Mouse (Mus musculus): ENCODE results near the gene Hist1h2br.
"Not testable (repeated sequence)": the region's sequence is repeated elsewhere in the genome, so short reads cannot be mapped to it uniquely, and the experiment has no call there.

Gene Hist1h2br

GRCm38 (mm10) chr13:21846356-21846755, 12.8 kb downstream of the Hist1h2br start:
- not testable (repeated sequence) for DNase-seq (ENCODE audit: low spot score)

DNA sequence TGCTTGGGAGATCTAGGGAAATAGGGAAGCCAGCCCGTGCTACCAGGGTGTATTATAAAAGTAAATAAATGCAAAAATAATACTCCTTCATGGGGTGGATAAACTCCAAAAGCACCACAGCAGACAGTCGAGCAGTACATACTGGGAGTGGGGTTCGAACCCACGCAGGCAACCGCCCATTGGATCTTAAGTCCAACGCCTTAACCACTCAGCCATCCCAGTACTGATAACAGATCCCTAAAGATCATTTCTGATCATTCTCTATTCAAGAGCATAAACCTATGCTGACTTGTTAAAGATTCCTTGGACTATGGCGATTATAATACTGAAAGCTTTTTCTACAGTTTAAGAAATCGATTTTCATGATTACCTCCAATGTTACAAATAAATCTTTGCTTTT, 14.3 kb downstream of the Hist1h2br start:
- DNase-seq (ENCODE audit: low spot score): no peak

DNA sequence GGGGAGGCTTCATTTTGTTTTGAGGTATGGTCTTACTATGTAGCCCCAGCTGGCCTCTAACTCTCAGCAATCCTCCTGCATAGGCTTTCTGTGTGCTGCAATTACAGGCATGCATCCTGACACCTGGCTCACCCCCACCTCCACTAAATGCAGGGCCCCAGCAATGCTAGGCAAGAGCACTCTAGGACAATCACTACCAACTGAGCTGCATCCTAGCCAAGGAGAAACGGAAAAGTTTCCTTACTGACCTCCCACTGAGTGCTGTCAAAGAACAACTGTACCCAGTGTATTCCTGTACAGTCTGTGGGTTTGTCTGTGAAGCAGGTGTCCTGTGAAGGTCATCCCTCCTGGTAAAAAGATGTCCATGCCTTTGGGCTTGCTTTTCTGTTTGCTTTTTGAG, 17.2 kb downstream of the Hist1h2br start:
- not testable (repeated sequence) for DNase-seq (ENCODE audit: low spot score)

GRCm38 (mm10) chr13:21852215-21852945, 18.8 kb downstream of the Hist1h2br start:
- no peak for DNase-seq (ENCODE audit: low spot score)

- peak; percentile 83 for DNase-seq (ENCODE audit: low spot score)
These were observed 21.6 kb downstream of the Hist1h2br start for GRCm38 (mm10) chr13:21855146-21855545.

DNA sequence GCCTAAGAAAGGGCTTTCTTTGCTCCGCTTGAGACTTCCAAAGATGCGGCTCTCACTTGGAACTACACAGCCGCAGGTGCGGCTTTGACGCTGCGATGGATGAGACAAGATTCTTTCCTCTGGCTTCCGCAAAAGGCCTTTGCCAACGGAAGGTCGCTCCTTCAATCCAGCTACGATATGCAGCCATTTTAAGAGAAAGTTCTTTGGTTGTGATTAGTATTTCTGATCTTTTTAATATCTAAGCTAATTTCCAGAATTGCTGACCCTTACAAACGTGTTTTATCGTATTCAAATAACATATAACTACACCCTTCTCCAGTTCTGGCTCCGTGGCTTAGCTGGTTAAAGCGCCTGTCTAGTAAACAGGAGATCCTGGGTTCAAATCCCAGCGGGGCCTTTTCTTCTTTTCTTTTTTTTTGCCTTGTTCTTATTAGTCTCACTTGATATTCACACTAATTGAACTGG, 22.2 kb downstream of the Hist1h2br start:
- DNase-seq (ENCODE audit: low spot score): peak; percentile 83

DNA sequence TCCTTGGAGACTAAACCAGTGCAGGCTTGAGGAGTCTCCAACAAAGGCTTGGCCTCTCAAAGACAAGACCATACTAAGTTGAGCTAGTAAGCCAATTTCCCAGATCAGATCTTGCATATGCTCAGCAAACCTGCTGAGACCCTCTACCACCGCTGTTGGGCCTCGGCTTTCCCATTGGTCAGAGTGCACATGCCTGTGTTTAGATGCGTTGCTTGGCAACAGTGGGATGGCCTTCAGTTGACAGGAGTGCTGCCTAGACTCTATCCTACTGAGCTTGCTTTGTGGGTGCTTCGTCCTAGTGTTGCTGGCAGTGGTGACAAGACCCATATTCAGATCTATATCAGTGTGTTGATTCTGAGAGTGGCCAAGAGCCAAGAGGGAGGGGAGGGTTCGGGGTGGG, 28.1 kb downstream of the Hist1h2br start:
- DNase-seq (ENCODE audit: low spot score): peak; percentile 36

DNA sequence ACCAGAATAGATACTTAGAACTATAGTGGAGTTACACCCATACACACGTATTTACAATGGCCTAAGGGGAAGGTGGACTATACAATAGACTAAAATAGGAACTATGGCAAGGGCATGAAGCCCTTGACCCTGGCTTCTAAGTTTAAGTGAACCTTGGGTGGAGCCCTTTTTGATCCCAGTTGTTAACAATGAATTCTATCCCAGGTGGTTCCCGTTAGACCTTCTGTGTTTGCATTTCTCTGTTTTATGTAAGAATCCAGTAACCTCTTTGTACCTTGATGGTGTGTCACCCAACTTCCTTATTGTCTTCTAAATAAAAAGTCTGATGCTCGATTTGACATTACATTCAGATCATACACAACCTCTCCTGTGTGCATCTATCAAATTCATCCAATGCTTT, 32.0 kb downstream of the Hist1h2br start:
- not testable (repeated sequence) for DNase-seq (ENCODE audit: low spot score)

GRCm38 (mm10) chr13:21880735-21881134, 47.2 kb downstream of the Hist1h2br start:
- DNase-seq (ENCODE audit: low spot score): no peak

GRCm38 (mm10) chr13:21881878-21882669, 48.5 kb downstream of the Hist1h2br start:
- peak; percentile 44 for DNase-seq (ENCODE audit: low spot score)

- DNase-seq (ENCODE audit: low spot score): peak; percentile 75
These were observed 49.3 kb downstream of the Hist1h2br start for GRCm38 (mm10) chr13:21882760-21883405.

DNA sequence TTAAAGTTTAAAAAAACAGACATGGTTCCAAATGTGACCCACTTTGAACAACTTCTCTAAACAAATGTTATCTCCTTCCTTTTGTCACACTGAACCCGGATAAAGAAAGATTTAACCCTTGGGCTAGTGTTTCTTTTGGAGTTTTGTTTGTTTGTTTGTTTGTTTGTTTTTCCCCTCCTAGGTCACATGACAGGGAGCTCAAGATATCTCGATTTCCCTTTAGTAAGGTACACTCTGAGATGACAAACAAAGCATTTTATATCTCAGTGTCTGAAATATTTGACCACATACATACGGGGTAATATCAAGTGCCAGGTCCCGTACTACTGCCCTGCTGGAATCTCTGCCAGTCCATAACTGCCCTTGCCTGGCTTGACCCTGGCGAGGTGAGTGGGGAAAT, 49.9 kb downstream of the Hist1h2br start:
- DNase-seq (ENCODE audit: low spot score): no peak

- no peak for DNase-seq (ENCODE audit: low spot score)
These were observed 51.0 kb downstream of the Hist1h2br start for GRCm38 (mm10) chr13:21884586-21884985.

All from retina, embryonic 14.5 days (tissue).